In genomic region chr8:60933617-60934016, GRCm38 (mm10) we compare ENCODE assay signal across 19 mouse cellular contexts. TPM values are rescaled to one million over a fixed set of nuclear protein-coding genes. Genes with fewer than 3 reads are reported as not detected.
DNase-seq lines count a peak whose midpoint lies in the region; ATAC-seq and TF ChIP-seq lines count a peak whose summit lies in the region.
"Had no signal": no experiment of that assay in that cellular context is flagged by ENCODE, and none has a peak within 500 bp of the region (broad histone marks: within the 10 kb centered on the region; RNA-seq: fewer than 3 reads in every experiment).

No protein-coding gene starts in this region.

- H3K27ac ChIP-seq in intestine, postnatal 0 days (ENCODE audit: low read depth, low read length): no peak overlapping the region
- H3K27ac ChIP-seq in intestine, embryonic 16.5 days (ENCODE audit: low read length): no peak overlapping the region
- no peak overlapping the region for H3K27ac ChIP-seq in lung, embryonic 14.5 days (ENCODE audit: low read depth)
- H3K27ac ChIP-seq in stomach, postnatal 0 days (replicated peaks): no peak overlapping the region
- H3K27ac ChIP-seq: heart, embryonic 15.5 days; hindbrain, embryonic 12.5 days had no signal

- H3K9ac ChIP-seq in intestine, postnatal 0 days (ENCODE audit: low read depth, low read length): no peak overlapping the region
- H3K9ac ChIP-seq in intestine, embryonic 16.5 days (ENCODE audit: low read depth, low read length): no peak overlapping the region
- no peak overlapping the region for H3K9ac ChIP-seq in lung, embryonic 14.5 days
- H3K9ac ChIP-seq in stomach, postnatal 0 days (ENCODE audit: low read length): no peak overlapping the region
- H3K9ac ChIP-seq: heart, embryonic 15.5 days; hindbrain, embryonic 12.5 days had no signal

- H3K9me3 ChIP-seq in intestine, postnatal 0 days (ENCODE audit: control insufficient read depth): no peaks in the 10 kb centered on the region
- H3K9me3 ChIP-seq in intestine, embryonic 16.5 days (ENCODE audit: control insufficient read depth, low read length): no peaks in the 10 kb centered on the region
- H3K9me3 ChIP-seq in lung, embryonic 14.5 days (ENCODE audit: low read depth, low read length): no peaks in the 10 kb centered on the region
- no peaks in the 10 kb centered on the region for H3K9me3 ChIP-seq in stomach, postnatal 0 days (ENCODE audit: control insufficient read depth, low read length)
- H3K9me3 ChIP-seq: heart, embryonic 15.5 days; hindbrain, embryonic 12.5 days; megakaryocyte, embryonic 14.5 days had no signal

- peak; percentile 40 for TF ChIP-seq CTCF in intestine, postnatal 0 days (IDR thresholded peaks at IDR 0.05; ENCODE audit: low read depth)
- TF ChIP-seq CTCF in lung, embryonic 14.5 days (IDR thresholded peaks at IDR 0.05; ENCODE audit: low read depth): 0 out of 2 replicates have a peak, but pooled peaks have one; percentile 18
- peak; percentile 49 for TF ChIP-seq CTCF in stomach, postnatal 0 days (IDR thresholded peaks at IDR 0.05; ENCODE audit: low read depth)

- no peak for ATAC-seq in intestine, postnatal 0 days
- ATAC-seq in intestine, embryonic 16.5 days: no peak
- ATAC-seq in lung, embryonic 14.5 days (ENCODE audit: insufficient read depth): no peak
- no peak for ATAC-seq in stomach, postnatal 0 days (ENCODE audit: low FRiP score, low TSS enrichment)
- ATAC-seq: forebrain, embryonic 14.5 days; midbrain, embryonic 16.5 days had no signal

- no peak for TF ChIP-seq EP300 in stomach, postnatal 0 days (optimal IDR thresholded peaks at IDR 0.05)

- H3K4me2 ChIP-seq in intestine, postnatal 0 days (replicated peaks; ENCODE audit: low read depth): no peak overlapping the region
- no peak overlapping the region for H3K4me2 ChIP-seq in intestine, embryonic 16.5 days (ENCODE audit: low read depth, low read length)
- H3K4me2 ChIP-seq in lung, embryonic 14.5 days: no peak overlapping the region
- no peak overlapping the region for H3K4me2 ChIP-seq in stomach, postnatal 0 days (replicated peaks; ENCODE audit: low read depth)
- H3K4me2 ChIP-seq: heart, embryonic 15.5 days; hindbrain, embryonic 12.5 days had no signal

- peaks cover 21% of the 10 kb centered on the region for H3K36me3 ChIP-seq in intestine, postnatal 0 days (ENCODE audit: control insufficient read depth, insufficient read depth)
- no peaks in the 10 kb centered on the region for H3K36me3 ChIP-seq in intestine, embryonic 16.5 days (ENCODE audit: control insufficient read depth, insufficient read depth, low read length)
- no peaks in the 10 kb centered on the region for H3K36me3 ChIP-seq in lung, embryonic 14.5 days (ENCODE audit: insufficient read depth)
- no peaks in the 10 kb centered on the region for H3K36me3 ChIP-seq in stomach, postnatal 0 days (ENCODE audit: control insufficient read depth, insufficient read depth, low read length)

- H3K27me3 ChIP-seq in intestine, postnatal 0 days (replicated peaks; ENCODE audit: control insufficient read depth, insufficient read depth, low read length): no peaks in the 10 kb centered on the region
- no peaks in the 10 kb centered on the region for H3K27me3 ChIP-seq in intestine, embryonic 16.5 days (replicated peaks; ENCODE audit: control insufficient read depth, insufficient read depth, low read length)
- H3K27me3 ChIP-seq in lung, embryonic 14.5 days (ENCODE audit: insufficient read depth, low read length): no peaks in the 10 kb centered on the region
- H3K27me3 ChIP-seq in stomach, postnatal 0 days (ENCODE audit: control insufficient read depth, insufficient read depth, low read length): no peaks in the 10 kb centered on the region
- H3K27me3 ChIP-seq: heart, embryonic 15.5 days; hindbrain, embryonic 12.5 days; megakaryocyte, embryonic 14.5 days had no signal

- H3K4me1 ChIP-seq in intestine, postnatal 0 days (replicated peaks; ENCODE audit: control insufficient read depth, insufficient read depth, low read length): no peaks in the 10 kb centered on the region
- H3K4me1 ChIP-seq in intestine, embryonic 16.5 days (ENCODE audit: control insufficient read depth, insufficient read depth, low read length): no peaks in the 10 kb centered on the region
- no peaks in the 10 kb centered on the region for H3K4me1 ChIP-seq in lung, embryonic 14.5 days (ENCODE audit: insufficient read depth)
- H3K4me1 ChIP-seq in stomach, postnatal 0 days (replicated peaks; ENCODE audit: control insufficient read depth, insufficient read depth): no peaks in the 10 kb centered on the region
- H3K4me1 ChIP-seq: heart, embryonic 15.5 days; hindbrain, embryonic 12.5 days had no signal

- H3K4me3 ChIP-seq in intestine, postnatal 0 days (ENCODE audit: low read depth, low read length): no peak overlapping the region
- H3K4me3 ChIP-seq in intestine, embryonic 16.5 days (ENCODE audit: low read length): no peak overlapping the region
- no peak overlapping the region for H3K4me3 ChIP-seq in lung, embryonic 14.5 days (ENCODE audit: low read depth, low read length)
- no peak overlapping the region for H3K4me3 ChIP-seq in stomach, postnatal 0 days (ENCODE audit: low read depth, low read length)
- H3K4me3 ChIP-seq: erythroblast, embryonic 14.5 days; heart, embryonic 15.5 days; hindbrain, embryonic 12.5 days; megakaryocyte, embryonic 14.5 days had no signal

- no peak for DNase-seq in lung, embryonic 14.5 days
- no peak for DNase-seq in lung, adult 18-20 months
- DNase-seq in ES-CJ7 (ENCODE audit: low read depth, low spot score): peak; percentile 31
- DNase-seq in stomach, postnatal 0 days (ENCODE audit: low spot score): no peak
- DNase-seq in frontal cortex, postnatal 36 days (ENCODE audit: low spot score in 2 of 2): no peak
- DNase-seq: cerebellum, adult 11 months; cerebellum, postnatal 25 days; heart, adult 18-20 months; kidney, postnatal 14 days; lung, postnatal 10 days; thymus, adult 18-20 months had no signal

RNA-seq across cellular contexts. Expression of gene Hpf1, which starts 43.4 kb away (rescaled TPM):
- polyA plus RNA-seq in intestine, postnatal 0 days (2015; fragmentation: Nextera tagmentation; extraction: Ambion mirVana): 42.4 and 42.8 TPM in 2 replicates
- polyA plus RNA-seq in intestine, embryonic 16.5 days (2015; fragmentation: Nextera tagmentation; extraction: Ambion mirVana): 72.0 and 79.9 TPM in 2 replicates
- polyA plus RNA-seq in lung, embryonic 14.5 days (2014; fragmentation: Nextera tagmentation; extraction: Ambion mirVana): 106 and 115 TPM in 2 replicates
- polyA plus RNA-seq in stomach, postnatal 0 days (2015; fragmentation: Nextera tagmentation; extraction: Ambion mirVana): 43.8 and 47.0 TPM in 2 replicates

RNA-seq across cellular contexts. Expression of gene Clcn3, which starts 49.5 kb away (rescaled TPM):
- 22.2 and 24.2 TPM in 2 replicates for polyA plus RNA-seq in intestine, postnatal 0 days (2015; fragmentation: Nextera tagmentation; extraction: Ambion mirVana)
- 30.2 and 30.4 TPM in 2 replicates for polyA plus RNA-seq in intestine, embryonic 16.5 days (2015; fragmentation: Nextera tagmentation; extraction: Ambion mirVana)
- polyA plus RNA-seq in lung, embryonic 14.5 days (2014; fragmentation: Nextera tagmentation; extraction: Ambion mirVana): 17.3 and 17.9 TPM in 2 replicates
- polyA plus RNA-seq in stomach, postnatal 0 days (2015; fragmentation: Nextera tagmentation; extraction: Ambion mirVana): 21.3 and 21.7 TPM in 2 replicates

RNA-seq across cellular contexts. Expression of gene Nek1, which starts 59.4 kb away (rescaled TPM):
- 5.0 and 5.5 TPM in 2 replicates for polyA plus RNA-seq in intestine, postnatal 0 days (2015; fragmentation: Nextera tagmentation; extraction: Ambion mirVana)
- 13.4 and 17.1 TPM in 2 replicates for polyA plus RNA-seq in intestine, embryonic 16.5 days (2015; fragmentation: Nextera tagmentation; extraction: Ambion mirVana)
- 19.9 and 20.7 TPM in 2 replicates for polyA plus RNA-seq in lung, embryonic 14.5 days (2014; fragmentation: Nextera tagmentation; extraction: Ambion mirVana)
- polyA plus RNA-seq in stomach, postnatal 0 days (2015; fragmentation: Nextera tagmentation; extraction: Ambion mirVana): 6.9 and 7.8 TPM in 2 replicates
